Mouse (Mus musculus) forebrain, embryonic 15.5 days (tissue): ENCODE measurements around the gene Hecw2. TPM values are rescaled to one million over a fixed set of nuclear protein-coding genes. Genes with fewer than 3 reads are reported as not detected.

ENCODE experiments used
- ATAC-seq: fragments of 200-750 bp; cut with Nextera tagmentation; replicated peaks from 2 replicates; pipeline ENCODE4 v1.8.0; 2017; ENCODE audit warnings: mild to moderate bottlenecking, moderate TSS enrichment, moderate library complexity
- H3K27ac ChIP-seq: fragments of 300-500 bp; sonication (generic); replicated peaks from 2 replicates; pipeline ENCODE4 v1.5.1; 2015; ENCODE audit warnings: mild to moderate bottlenecking, inconsistent platforms
- H3K27me3 ChIP-seq: fragments of 300-500 bp; sonication (generic); 2 replicates; pipeline ENCODE4 v1.6.1; 2015; ENCODE audit warnings: inconsistent platforms
- H3K36me3 ChIP-seq: fragments of 300-500 bp; sonication (generic); 2 replicates; pipeline ENCODE4 v1.6.1; 2015; ENCODE audit warnings: mild to moderate bottlenecking, inconsistent platforms
- H3K4me1 ChIP-seq: fragments of 300-500 bp; sonication (generic); 2 replicates; pipeline ENCODE4 v1.6.1; 2015; ENCODE audit warnings: inconsistent platforms
- H3K4me2 ChIP-seq: fragments of 300-500 bp; sonication (generic); replicated peaks from 2 replicates; pipeline ENCODE4 v1.6.1; 2015; ENCODE audit warnings: mild to moderate bottlenecking, inconsistent platforms
- H3K4me3 ChIP-seq: fragments of 300-500 bp; sonication (generic); 2 replicates; pipeline ENCODE4 v1.5.1; 2015; ENCODE audit warnings: mild to moderate bottlenecking, inconsistent platforms
- H3K9ac ChIP-seq: fragments of 300-500 bp; sonication (generic); replicated peaks from 2 replicates; pipeline ENCODE4 v1.6.1; 2015; ENCODE audit warnings: mild to moderate bottlenecking, inconsistent platforms
- H3K9me3 ChIP-seq: fragments of 300-500 bp; sonication (generic); 2 replicates; pipeline ENCODE4 v1.6.1; 2016; ENCODE audit warnings: inconsistent platforms
- WGBS: fragments of 180-500 bp; shearing (Covaris S2); methylation state at CpG from one replicate; pipeline ENCODE4 v1.1.7; 2015; ENCODE audit warnings: mixed read lengths; 5-methylcytosine and 5-hydroxymethylcytosine counted together
- polyA plus RNA-seq: library from polyadenylated mRNA; unstranded; fragments of >200 nt; fragmentation: Nextera tagmentation; extraction: Ambion mirVana; gene quantifications from 2 replicates; pipeline ENCODE4 v1.2.1, GENCODE M21; 2015

Gene Hecw2
- polyA plus RNA-seq, 1 experiment from 2014 or later: 4.3 TPM

- Histone ChIP-seq H3K36me3 (no peaks in the 10 kb centered on the region), H3K4me1 (no peaks in the 10 kb centered on the region), H3K9ac (no peak overlapping the region), H3K9me3 (no peaks in the 10 kb centered on the region), H3K27ac (no peak overlapping the region), H3K4me2 (no peak overlapping the region), H3K4me3 (no peak overlapping the region), H3K27me3 (no peaks in the 10 kb centered on the region)
- WGBS: 88% methylated on average over 3 of the region's 3 CpGs
- ATAC-seq: no peak
Observed at GRCm38 (mm10) chr1:53860611-53861010, 334.4 kb downstream of the Hecw2 start.

GRCm38 (mm10) chr1:53859175-53859574 is 335.8 kb downstream of the Hecw2 start:
- Histone ChIP-seq H3K27me3 (no peaks in the 10 kb centered on the region), H3K36me3 (no peaks in the 10 kb centered on the region), H3K4me3 (no peak overlapping the region), H3K4me1 (no peaks in the 10 kb centered on the region), H3K9me3 (no peaks in the 10 kb centered on the region), H3K4me2 (no peak overlapping the region), H3K27ac (no peak overlapping the region), H3K9ac (no peak overlapping the region)
- ATAC-seq: no peak

GRCm38 (mm10) chr1:53856501-53857103 is 338.4 kb downstream of the Hecw2 start:
- H3K9ac ChIP-seq: no peak overlapping the region
- no peaks in the 10 kb centered on the region for H3K9me3 ChIP-seq
- no peaks in the 10 kb centered on the region for H3K36me3 ChIP-seq
- H3K4me3 ChIP-seq: no peak overlapping the region
- H3K27ac ChIP-seq: no peak overlapping the region
- H3K4me2 ChIP-seq: no peak overlapping the region
- no peaks in the 10 kb centered on the region for H3K27me3 ChIP-seq
- no peaks in the 10 kb centered on the region for H3K4me1 ChIP-seq
- 90% methylated on average over 7 of the region's 7 CpGs for WGBS
- ATAC-seq: no peak

- WGBS: 94% methylated on average over 7 of the region's 7 CpGs
- Histone ChIP-seq H3K4me2 (no peak overlapping the region), H3K9ac (no peak overlapping the region), H3K27me3 (no peaks in the 10 kb centered on the region), H3K4me3 (no peak overlapping the region), H3K4me1 (no peaks in the 10 kb centered on the region), H3K36me3 (no peaks in the 10 kb centered on the region), H3K27ac (no peak overlapping the region), H3K9me3 (no peaks in the 10 kb centered on the region)
- ATAC-seq: no peak
Observed at GRCm38 (mm10) chr1:53855732-53856131, 339.2 kb downstream of the Hecw2 start.

- Histone ChIP-seq H3K36me3 (no peaks in the 10 kb centered on the region), H3K27ac (no peak overlapping the region), H3K27me3 (no peaks in the 10 kb centered on the region), H3K9ac (no peak overlapping the region), H3K4me1 (no peaks in the 10 kb centered on the region), H3K4me3 (no peak overlapping the region), H3K4me2 (no peak overlapping the region), H3K9me3 (no peaks in the 10 kb centered on the region)
- no peak for ATAC-seq
- WGBS: 93% methylated on average over 3 of the region's 3 CpGs
Observed at GRCm38 (mm10) chr1:53852086-53852610, 342.8 kb downstream of the Hecw2 start.

- Histone ChIP-seq H3K4me2 (no peak overlapping the region), H3K4me3 (no peak overlapping the region), H3K27me3 (no peaks in the 10 kb centered on the region), H3K36me3 (no peaks in the 10 kb centered on the region), H3K9ac (no peak overlapping the region), H3K9me3 (no peaks in the 10 kb centered on the region), H3K4me1 (no peaks in the 10 kb centered on the region), H3K27ac (no peak overlapping the region)
- ATAC-seq: no peak
- 80% methylated on average over 8 of the region's 8 CpGs for WGBS
Observed at GRCm38 (mm10) chr1:53851334-53851733, 343.6 kb downstream of the Hecw2 start.

- H3K4me3 ChIP-seq: no peak overlapping the region
- H3K9ac ChIP-seq: no peak overlapping the region
- no peaks in the 10 kb centered on the region for H3K4me1 ChIP-seq
- no peaks in the 10 kb centered on the region for H3K27me3 ChIP-seq
- no peaks in the 10 kb centered on the region for H3K36me3 ChIP-seq
- whole genome bisulfite sequencing: 95% methylated on average over 6 of the region's 6 CpGs
- no peak for ATAC-seq
- no peak overlapping the region for H3K27ac ChIP-seq
- H3K9me3 ChIP-seq: no peaks in the 10 kb centered on the region
- H3K4me2 ChIP-seq: no peak overlapping the region
Observed at GRCm38 (mm10) chr1:53850891-53851290, 344.1 kb downstream of the Hecw2 start.

- no peaks in the 10 kb centered on the region for H3K9me3 ChIP-seq
- WGBS: 48% methylated on average over 2 of the region's 2 CpGs
- H3K4me1 ChIP-seq: no peaks in the 10 kb centered on the region
- no peak overlapping the region for H3K9ac ChIP-seq
- no peaks in the 10 kb centered on the region for H3K36me3 ChIP-seq
- H3K4me3 ChIP-seq: no peak overlapping the region
- H3K27me3 ChIP-seq: no peaks in the 10 kb centered on the region
- H3K4me2 ChIP-seq: no peak overlapping the region
- H3K27ac ChIP-seq: no peak overlapping the region
- no peak for ATAC-seq
Observed at GRCm38 (mm10) chr1:53846665-53847237, 348.2 kb downstream of the Hecw2 start.

- Histone ChIP-seq H3K27me3 (no peaks in the 10 kb centered on the region), H3K36me3 (no peaks in the 10 kb centered on the region), H3K4me3 (no peak overlapping the region), H3K27ac (no peak overlapping the region), H3K9ac (no peak overlapping the region), H3K9me3 (no peaks in the 10 kb centered on the region), H3K4me1 (no peaks in the 10 kb centered on the region), H3K4me2 (no peak overlapping the region)
- no peak for ATAC-seq
- WGBS: 86% methylated on average over 8 of the region's 8 CpGs
Observed at GRCm38 (mm10) chr1:53845854-53846253, 349.1 kb downstream of the Hecw2 start.

GRCm38 (mm10) chr1:53844914-53845612 is 349.9 kb downstream of the Hecw2 start:
- WGBS: 67% methylated on average over 5 of the region's 5 CpGs
- no peak for ATAC-seq

GRCm38 (mm10) chr1:53844122-53844913 is 350.6 kb downstream of the Hecw2 start:
- Histone ChIP-seq H3K4me3 (no peak overlapping the region), H3K36me3 (no peaks in the 10 kb centered on the region), H3K27me3 (no peaks in the 10 kb centered on the region), H3K4me1 (no peaks in the 10 kb centered on the region), H3K9ac (no peak overlapping the region), H3K4me2 (no peak overlapping the region), H3K27ac (no peak overlapping the region), H3K9me3 (no peaks in the 10 kb centered on the region)
- no peak for ATAC-seq
- WGBS: 90% methylated on average over 8 of the region's 8 CpGs

More at GRCm38 (mm10) chr1:53844914-53845612, 349.9 kb downstream of the Hecw2 start:
- Histone ChIP-seq H3K27me3 (no peaks in the 10 kb centered on the region), H3K4me1 (no peaks in the 10 kb centered on the region), H3K4me3 (no peak overlapping the region), H3K9ac (no peak overlapping the region), H3K9me3 (no peaks in the 10 kb centered on the region), H3K36me3 (no peaks in the 10 kb centered on the region), H3K4me2 (no peak overlapping the region), H3K27ac (no peak overlapping the region)

GRCm38 (mm10) chr1:53843051-53843450 is 351.9 kb downstream of the Hecw2 start:
- Histone ChIP-seq H3K27me3 (no peaks in the 10 kb centered on the region), H3K27ac (no peak overlapping the region), H3K4me2 (no peak overlapping the region), H3K4me3 (no peak overlapping the region), H3K4me1 (no peaks in the 10 kb centered on the region), H3K9me3 (no peaks in the 10 kb centered on the region), H3K36me3 (no peaks in the 10 kb centered on the region), H3K9ac (no peak overlapping the region)
- 85% methylated on average over 3 of the region's 3 CpGs for WGBS
- ATAC-seq: no peak
